8 mouse cellular contexts compared by ENCODE assay signal in the genomic region with DNA sequence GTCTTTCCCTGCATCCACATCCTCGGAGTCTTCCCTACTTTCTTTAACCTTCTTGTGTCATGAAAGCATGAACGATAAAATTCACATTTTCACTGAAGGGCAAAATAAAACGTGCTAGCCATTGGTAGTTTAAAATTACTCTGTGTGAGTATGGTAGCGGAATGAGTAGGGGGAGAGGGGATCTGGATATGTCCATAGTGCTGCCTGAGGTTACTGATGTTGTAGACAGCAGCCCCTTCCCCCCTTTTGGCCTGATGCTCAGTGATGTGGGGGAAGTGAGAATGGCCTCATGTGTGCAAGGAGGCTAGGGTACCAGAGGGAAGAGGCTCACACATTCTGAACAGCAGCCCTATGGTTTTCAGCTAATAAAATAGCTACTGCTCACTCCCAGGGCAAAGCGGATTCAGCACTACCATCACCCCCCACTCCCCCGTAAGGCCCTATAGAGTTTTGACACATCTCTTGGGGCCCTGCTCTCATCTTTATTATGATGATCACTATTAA. TPM values are rescaled to one million over a fixed set of nuclear protein-coding genes. Genes with fewer than 3 reads are reported as not detected.
DNase-seq lines count a peak whose midpoint lies in the region; ATAC-seq lines count a peak whose summit lies in the region.

No protein-coding gene starts in this region.

- H3K27me3 ChIP-seq in limb, embryonic 12.5 days, result peaks cover 13% of the 10 kb centered on the region
- no peaks in the 10 kb centered on the region for H3K27me3 ChIP-seq in stomach, embryonic 14.5 days (ENCODE audit: control insufficient read depth, insufficient read depth, low read length)

- no peaks in the 10 kb centered on the region for H3K36me3 ChIP-seq in limb, embryonic 12.5 days
- no peaks in the 10 kb centered on the region for H3K36me3 ChIP-seq in stomach, embryonic 14.5 days (ENCODE audit: control insufficient read depth, insufficient read depth, low read length)

- H3K27ac ChIP-seq in limb, embryonic 12.5 days, result peak overlapping the region; percentile 95
- peak overlapping the region; percentile 2; the same call in 1 of the 2 replicates for H3K27ac ChIP-seq in stomach, embryonic 14.5 days (ENCODE audit: low read length)

- no peak for ATAC-seq in limb, embryonic 12.5 days (ENCODE audit: insufficient number of reproducible peaks, insufficient read depth, low FRiP score, low TSS enrichment, low read depth)
- ATAC-seq in stomach, embryonic 14.5 days (ENCODE audit: insufficient number of reproducible peaks, insufficient read depth, low FRiP score, low read depth), result no peak
- ATAC-seq in erythroblast, adult 5-6 weeks (replicated peaks; ENCODE audit: low FRiP score, poor library complexity, severe bottlenecking), result no peak

- WGBS in limb, embryonic 12.5 days, result under 1% methylated on average over 6 of the region's 6 CpGs
- WGBS in stomach, embryonic 14.5 days, result 6% methylated on average over 6 of the region's 6 CpGs

- peak overlapping the region; percentile 86 for H3K4me2 ChIP-seq in limb, embryonic 12.5 days
- peak overlapping the region; percentile 72 for H3K4me2 ChIP-seq in stomach, embryonic 14.5 days (replicated peaks; ENCODE audit: low read depth, low read length)

- H3K9me3 ChIP-seq in limb, embryonic 12.5 days, result no peaks in the 10 kb centered on the region
- no peaks in the 10 kb centered on the region for H3K9me3 ChIP-seq in stomach, embryonic 14.5 days (ENCODE audit: control insufficient read depth, low read depth, low read length)

- H3K4me1 ChIP-seq in limb, embryonic 12.5 days (replicated peaks), result peaks cover 36% of the 10 kb centered on the region
- peaks cover 4% of the 10 kb centered on the region; the same call in 1 of the 2 replicates for H3K4me1 ChIP-seq in stomach, embryonic 14.5 days (ENCODE audit: control insufficient read depth, insufficient read depth, low read length)

- DNase-seq in gastrocnemius, postnatal 10 days, result peak; percentile 8
- DNase-seq in gastrocnemius, postnatal 4 days (ENCODE audit: low spot score in 2 of 2), result no peak
- peak; percentile 38 to 39 for DNase-seq in right cerebral cortex, postnatal 10 days (ENCODE audit: low spot score in 2 of 2)
- DNase-seq in right cerebral cortex, postnatal 36 days (ENCODE audit: low spot score in 2 of 2), result no peak
- DNase-seq in thymus, postnatal 4 days, result no peak

- peak overlapping the region; percentile 82 for H3K4me3 ChIP-seq in limb, embryonic 12.5 days (replicated peaks)
- H3K4me3 ChIP-seq in stomach, embryonic 14.5 days (ENCODE audit: low read depth, low read length), result peak overlapping the region; percentile 80

- H3K9ac ChIP-seq in limb, embryonic 12.5 days (replicated peaks), result peak overlapping the region; percentile 92
- peak overlapping the region; percentile 72 for H3K9ac ChIP-seq in stomach, embryonic 14.5 days (replicated peaks; ENCODE audit: low read depth, low read length)

RNA-seq across cellular contexts. Expression of a gene that starts 4.5 kb away (rescaled TPM):
- total RNA-seq in gastrocnemius, postnatal 10 days (2021), result 10 to 100 TPM; 13.6 to 19.0 TPM
- total RNA-seq in gastrocnemius, postnatal 4 days (2021), result 10 to 100 TPM; 22.8 to 23.3 TPM
- 40.4 and 45.2 TPM in 2 replicates for polyA plus RNA-seq in limb, embryonic 12.5 days (2016; fragmentation: Nextera tagmentation; extraction: Ambion mirVana)
- polyA plus RNA-seq in stomach, embryonic 14.5 days (2014; fragmentation: Nextera tagmentation; extraction: Ambion mirVana), result 27.3 and 34.9 TPM in 2 replicates
- not detected in 2 replicates for total RNA-seq in erythroblast, adult 5-6 weeks (2015; ENCODE audit: low replicate concordance)
- 0.14 TPM in 1 of 2 replicates, not detected in the other for total RNA-seq in erythroblast, adult 5-6 weeks (2017; ENCODE audit: low replicate concordance)

Comparison
In these comparisons a context has a peak if more than half of its experiments do, and no peak if none do; other contexts are left out.
1. DNase-seq: peak in gastrocnemius, postnatal 10 days (single experiment) and right cerebral cortex, postnatal 10 days (2 of 2); none in gastrocnemius, postnatal 4 days (0 of 2), right cerebral cortex, postnatal 36 days (0 of 2) and thymus, postnatal 4 days (single experiment).
2. RNA of a gene that starts 4.5 kb away (total RNA-seq): 22.8 to 23.3 TPM in gastrocnemius, postnatal 4 days and 13.6 to 19.0 TPM in gastrocnemius, postnatal 10 days; 0.14 TPM in erythroblast, adult 5-6 weeks; every median in the first group is over 10 times any median in the second.